Mouse (Mus musculus) R1 (cell line): ENCODE data around the gene Slc13a2.

ENCODE experiments used
- DNase-seq: peaks from one replicate; pipeline ENCODE4 v3.0.0-alpha.2; 2018; ENCODE audit warnings: low read depth, low spot score

Gene Slc13a2

GRCm38 (mm10) chr11:78397397-78397796 is 24.6 kb downstream of the Slc13a2 start:
- DNase-seq = peak; percentile 87

- peak; percentile 67 for DNase-seq
Observed at GRCm38 (mm10) chr11:78396950-78397349, 25.1 kb downstream of the Slc13a2 start.

- DNase-seq = no peak
Observed at GRCm38 (mm10) chr11:78392728-78393127, 29.3 kb downstream of the Slc13a2 start.

- no peak for DNase-seq
Observed at GRCm38 (mm10) chr11:78386508-78387043, 35.4 kb downstream of the Slc13a2 start, which contains the start of gene Foxn1. Foxn1 (minus strand) TSS chr11:78386558.

- DNase-seq = no peak
Observed at GRCm38 (mm10) chr11:78385776-78386175, 36.2 kb downstream of the Slc13a2 start.

- no peak for DNase-seq
Observed at GRCm38 (mm10) chr11:78382701-78383100, 39.3 kb downstream of the Slc13a2 start.

- peak; percentile 39 for DNase-seq
Observed at GRCm38 (mm10) chr11:78382286-78382685, 39.7 kb downstream of the Slc13a2 start.

- no peak for DNase-seq
Observed at GRCm38 (mm10) chr11:78380996-78381395, 41.0 kb downstream of the Slc13a2 start.

- no peak for DNase-seq
Observed at GRCm38 (mm10) chr11:78380351-78380750, 41.7 kb downstream of the Slc13a2 start.

- no peak for DNase-seq
Observed at GRCm38 (mm10) chr11:78377549-78378159, 44.4 kb downstream of the Slc13a2 start.

- no peak for DNase-seq
Observed at GRCm38 (mm10) chr11:78374147-78374546, 47.9 kb downstream of the Slc13a2 start.

- no peak for DNase-seq
Observed at GRCm38 (mm10) chr11:78372610-78373009, 49.4 kb downstream of the Slc13a2 start.

- DNase-seq = no peak
Observed at GRCm38 (mm10) chr11:78372166-78372565, 49.9 kb downstream of the Slc13a2 start.

GRCm38 (mm10) chr11:78371711-78372110 is 50.3 kb downstream of the Slc13a2 start:
- no peak for DNase-seq

- peak; percentile 87 for DNase-seq
Observed at GRCm38 (mm10) chr11:78370389-78370788, 51.6 kb downstream of the Slc13a2 start.

GRCm38 (mm10) chr11:78367456-78368225 is 54.4 kb downstream of the Slc13a2 start:
- DNase-seq = no peak

GRCm38 (mm10) chr11:78364103-78364502 is 57.9 kb downstream of the Slc13a2 start:
- DNase-seq = no peak

GRCm38 (mm10) chr11:78363309-78364007 is 58.6 kb downstream of the Slc13a2 start:
- DNase-seq = no peak

GRCm38 (mm10) chr11:78360789-78361131 is 61.3 kb downstream of the Slc13a2 start:
- DNase-seq = no peak

- peak; percentile 94 for DNase-seq
Observed at GRCm38 (mm10) chr11:78360125-78360788, 61.8 kb downstream of the Slc13a2 start.

- DNase-seq = peak; percentile 82
Observed at GRCm38 (mm10) chr11:78358330-78359007, 63.5 kb downstream of the Slc13a2 start.
